In the genomic region with DNA sequence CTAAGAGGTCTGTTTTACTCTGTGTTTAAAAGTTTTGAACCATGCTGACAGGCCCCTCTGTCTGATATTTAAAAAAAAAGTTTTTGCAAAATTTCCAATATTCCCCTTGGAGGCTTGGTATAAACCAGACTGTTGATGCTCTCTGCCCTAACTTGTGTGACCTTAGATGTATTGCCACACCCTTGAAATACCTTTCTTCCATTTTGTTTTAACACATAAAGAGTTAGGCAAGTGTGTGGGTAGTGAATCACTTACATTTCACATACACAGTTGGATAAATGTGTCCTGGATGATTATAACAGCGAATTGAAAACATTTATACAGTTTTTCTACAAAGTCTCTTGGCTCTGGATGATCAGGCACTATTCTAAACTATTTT, we compare ENCODE assay signal across 8 mouse cellular contexts. TPM values are rescaled to one million over a fixed set of nuclear protein-coding genes. Genes with fewer than 3 reads are reported as not detected.
DNase-seq lines count a peak whose midpoint lies in the region; ATAC-seq and TF ChIP-seq lines count a peak whose summit lies in the region.

No protein-coding gene starts in this region.

- H3K36me3 ChIP-seq in heart, embryonic 12.5 days, result peaks cover 7% of the 10 kb centered on the region
- no peaks in the 10 kb centered on the region for H3K36me3 ChIP-seq in ES-Bruce4 (ENCODE audit: control insufficient read depth, insufficient read depth, low read length, poor library complexity, severe bottlenecking)
- peaks cover 24% of the 10 kb centered on the region for H3K36me3 ChIP-seq in hindbrain, embryonic 10.5 days
- H3K36me3 ChIP-seq in midbrain, embryonic 10.5 days, result peaks cover 27% of the 10 kb centered on the region

- intact Hi-C loops in heart, postnatal 36 days (cut with DNase I), result no loop called here

- H3K9ac ChIP-seq in heart, embryonic 12.5 days, result peak overlapping the region; percentile 99
- peak overlapping the region; percentile 80 for H3K9ac ChIP-seq in ES-Bruce4 (ENCODE audit: low read depth, poor library complexity, severe bottlenecking)

- no peak for TF ChIP-seq CTCF in ES-Bruce4 (IDR thresholded peaks at IDR 0.05; ENCODE audit: low read depth, low read length)

- peak overlapping the region; percentile 97; the same call in 1 of the 2 replicates for H3K27ac ChIP-seq in heart, embryonic 12.5 days (ENCODE audit: poor library complexity, severe bottlenecking)
- no peak overlapping the region for H3K27ac ChIP-seq in ES-Bruce4 (ENCODE audit: insufficient read depth, low read length)
- peak overlapping the region; percentile 99; the same call in 1 of the 2 replicates for H3K27ac ChIP-seq in hindbrain, embryonic 10.5 days
- peak overlapping the region; percentile 98 for H3K27ac ChIP-seq in midbrain, embryonic 10.5 days (replicated peaks)

- no peak for TF ChIP-seq POLR2A in ES-Bruce4 (IDR thresholded peaks at IDR 0.05; ENCODE audit: insufficient read depth, low read length)

- 72% methylated on average over 1 of the region's 1 CpGs for WGBS in heart, embryonic 12.5 days
- 70% methylated on average over 1 of the region's 1 CpGs for WGBS in hindbrain, embryonic 10.5 days
- WGBS in midbrain, embryonic 10.5 days, result 70% methylated on average over 1 of the region's 1 CpGs

- no peak for TF ChIP-seq EP300 in ES-Bruce4 (IDR thresholded peaks at IDR 0.05; ENCODE audit: insufficient read depth, low read depth, low read length)

- peak overlapping the region; percentile 78 for H3K4me2 ChIP-seq in heart, embryonic 12.5 days

- no peak for DNase-seq in heart, postnatal 36 days
- DNase-seq in hindbrain, embryonic 10.5 days (ENCODE audit: low spot score), result no peak
- DNase-seq in midbrain, embryonic 10.5 days (ENCODE audit: low spot score), result no peak
- no peak for DNase-seq in ovary, adult 18-20 months (ENCODE audit: low spot score)
- no peak for DNase-seq in urinary bladder, postnatal 4 days (ENCODE audit: low spot score in 2 of 2)

- H3K9me3 ChIP-seq in heart, embryonic 12.5 days (replicated peaks), result no peaks in the 10 kb centered on the region
- H3K9me3 ChIP-seq in ES-Bruce4 (replicated peaks; ENCODE audit: control insufficient read depth, insufficient read depth, low read length, poor library complexity, severe bottlenecking), result no peaks in the 10 kb centered on the region
- H3K9me3 ChIP-seq in hindbrain, embryonic 10.5 days, result 0 out of 2 replicates have a peak, but pooled peaks cover 4% of the 10 kb centered on the region
- no peaks in the 10 kb centered on the region for H3K9me3 ChIP-seq in midbrain, embryonic 10.5 days (replicated peaks)

- H3K4me1 ChIP-seq in heart, embryonic 12.5 days (replicated peaks), result peaks cover 8% of the 10 kb centered on the region
- no peaks in the 10 kb centered on the region for H3K4me1 ChIP-seq in ES-Bruce4 (ENCODE audit: control insufficient read depth, insufficient read depth, low read length)
- peaks cover 18% of the 10 kb centered on the region for H3K4me1 ChIP-seq in hindbrain, embryonic 10.5 days (replicated peaks)
- peaks cover 17% of the 10 kb centered on the region for H3K4me1 ChIP-seq in midbrain, embryonic 10.5 days

- no peak for ATAC-seq in heart, embryonic 12.5 days (ENCODE audit: insufficient number of reproducible peaks, low FRiP score)
- ATAC-seq in activated CD4-positive, CD25-positive, alpha-beta regulatory T cell, adult 4 months, result no peak

- H3K4me3 ChIP-seq in heart, embryonic 12.5 days, result peak overlapping the region; percentile 96
- no peak overlapping the region for H3K4me3 ChIP-seq in ES-Bruce4 (ENCODE audit: low read depth, low read length)
- H3K4me3 ChIP-seq in hindbrain, embryonic 10.5 days, result peak overlapping the region; percentile 98
- peak overlapping the region; percentile 93 for H3K4me3 ChIP-seq in midbrain, embryonic 10.5 days

- no peaks in the 10 kb centered on the region for H3K27me3 ChIP-seq in heart, embryonic 12.5 days (replicated peaks)
- no peaks in the 10 kb centered on the region for H3K27me3 ChIP-seq in ES-Bruce4 (ENCODE audit: control insufficient read depth, insufficient read depth, low read length, poor library complexity, severe bottlenecking)
- H3K27me3 ChIP-seq in hindbrain, embryonic 10.5 days (ENCODE audit: insufficient read depth, poor library complexity, severe bottlenecking), result no peaks in the 10 kb centered on the region
- no peaks in the 10 kb centered on the region for H3K27me3 ChIP-seq in midbrain, embryonic 10.5 days (ENCODE audit: low read depth, poor library complexity, severe bottlenecking)

RNA-seq across cellular contexts. Expression of gene Bcl2l13, which starts 1.1 kb away (rescaled TPM):
- 32.3 and 34.1 TPM in 2 replicates for polyA plus RNA-seq in heart, embryonic 12.5 days (2016; fragmentation: Nextera tagmentation; extraction: Ambion mirVana)
- total RNA-seq in heart, postnatal 36 days (2021), result 10 to 100 TPM; 81.5 to 88.1 TPM
- polyA plus RNA-seq in ES-Bruce4 (2011; ENCODE audit: insufficient read depth, insufficient read length, low read depth, missing spikeins), result 56.4 and 70.4 TPM in 2 replicates
- 41.3 and 45.0 TPM in 2 replicates for polyA plus RNA-seq in hindbrain, embryonic 10.5 days (2016; fragmentation: Nextera tagmentation; extraction: Ambion mirVana)
- 46.6 and 48.9 TPM in 2 replicates for polyA plus RNA-seq in midbrain, embryonic 10.5 days (2016; fragmentation: Nextera tagmentation; extraction: Ambion mirVana)
- polyA plus RNA-seq in activated CD4-positive, CD25-positive, alpha-beta regulatory T cell, adult 4 months (2017; shearing (Covaris generic)), result 1 to 10 TPM; 8.0 to 8.8 TPM

RNA-seq across cellular contexts. Expression of gene Atp6v1e1, which starts 14.5 kb away (rescaled TPM):
- 144 and 145 TPM in 2 replicates for polyA plus RNA-seq in heart, embryonic 12.5 days (2016; fragmentation: Nextera tagmentation; extraction: Ambion mirVana)
- 100 to 1,000 TPM; 159 to 160 TPM for total RNA-seq in heart, postnatal 36 days (2021)
- 186 and 213 TPM in 2 replicates for polyA plus RNA-seq in ES-Bruce4 (2011; ENCODE audit: insufficient read depth, insufficient read length, low read depth, missing spikeins)
- 136 and 166 TPM in 2 replicates for polyA plus RNA-seq in hindbrain, embryonic 10.5 days (2016; fragmentation: Nextera tagmentation; extraction: Ambion mirVana)
- 123 and 133 TPM in 2 replicates for polyA plus RNA-seq in midbrain, embryonic 10.5 days (2016; fragmentation: Nextera tagmentation; extraction: Ambion mirVana)
- 10 to 100 TPM; 85.8 to 86.2 TPM for polyA plus RNA-seq in activated CD4-positive, CD25-positive, alpha-beta regulatory T cell, adult 4 months (2017; shearing (Covaris generic))
